Comparison of ENCODE assay signal across 18 mouse cellular contexts in genomic region chr15:84484255-84484654, GRCm38 (mm10). TPM values are rescaled to one million over a fixed set of nuclear protein-coding genes. Genes with fewer than 3 reads are reported as not detected.
A peak's percentile ranks its signal among the peaks of the same experiment; 100 is the strongest.
DNase-seq lines count a peak whose midpoint lies in the region; ATAC-seq lines count a peak whose summit lies in the region.
"Had no signal": no experiment of that assay in that cellular context is flagged by ENCODE, and none has a peak within 500 bp of the region (broad histone marks: within the 10 kb centered on the region; RNA-seq: fewer than 3 reads in every experiment).

No protein-coding gene starts in this region.

- no peak for ATAC-seq in intestine, embryonic 16.5 days
- no peak for ATAC-seq in intestine, embryonic 15.5 days
- no peak for ATAC-seq in neural tube, embryonic 13.5 days (ENCODE audit: low read depth)
- ATAC-seq in forebrain, embryonic 13.5 days = peak; percentile 44; the same call in 1 of the 2 replicates
- ATAC-seq in midbrain, embryonic 14.5 days (ENCODE audit: low FRiP score, low TSS enrichment) = 0 out of 2 replicates have a peak, but pooled peaks have one; percentile 20
- ATAC-seq: inflammation-experienced regulatory T-cells, adult 6 months had no signal

- peak overlapping the region; percentile 31; the same call in 1 of the 2 replicates for H3K9ac ChIP-seq in intestine, embryonic 16.5 days (ENCODE audit: low read depth, low read length)
- no peak overlapping the region for H3K9ac ChIP-seq in intestine, embryonic 15.5 days
- H3K9ac ChIP-seq in neural tube, embryonic 13.5 days = no peak overlapping the region
- H3K9ac ChIP-seq in forebrain, embryonic 13.5 days = no peak overlapping the region
- H3K9ac ChIP-seq in midbrain, embryonic 14.5 days (replicated peaks; ENCODE audit: low read length) = no peak overlapping the region
- H3K9ac ChIP-seq: liver, embryonic 13.5 days; midbrain, embryonic 12.5 days; neural tube, embryonic 15.5 days had no signal

- no peaks in the 10 kb centered on the region for H3K36me3 ChIP-seq in intestine, embryonic 16.5 days (ENCODE audit: control insufficient read depth, insufficient read depth, low read length)
- no peaks in the 10 kb centered on the region for H3K36me3 ChIP-seq in intestine, embryonic 15.5 days
- no peaks in the 10 kb centered on the region for H3K36me3 ChIP-seq in neural tube, embryonic 13.5 days
- H3K36me3 ChIP-seq in forebrain, embryonic 13.5 days (ENCODE audit: poor library complexity, severe bottlenecking) = no peaks in the 10 kb centered on the region
- H3K36me3 ChIP-seq in midbrain, embryonic 14.5 days (ENCODE audit: control insufficient read depth, insufficient read depth, low read length) = no peaks in the 10 kb centered on the region
- H3K36me3 ChIP-seq: liver, embryonic 13.5 days; midbrain, embryonic 12.5 days; neural tube, embryonic 15.5 days had no signal

- H3K4me3 ChIP-seq in intestine, embryonic 16.5 days (ENCODE audit: low read length) = no peak overlapping the region
- H3K4me3 ChIP-seq in intestine, embryonic 15.5 days (replicated peaks) = no peak overlapping the region
- H3K4me3 ChIP-seq in neural tube, embryonic 13.5 days = no peak overlapping the region
- H3K4me3 ChIP-seq in forebrain, embryonic 13.5 days = no peak overlapping the region
- H3K4me3 ChIP-seq in midbrain, embryonic 14.5 days (replicated peaks; ENCODE audit: low read depth, low read length) = no peak overlapping the region
- H3K4me3 ChIP-seq: liver, embryonic 13.5 days; midbrain, embryonic 12.5 days; neural tube, embryonic 15.5 days had no signal

- H3K4me1 ChIP-seq in intestine, embryonic 16.5 days (ENCODE audit: control insufficient read depth, insufficient read depth, low read length) = peaks cover 10% of the 10 kb centered on the region; the same call in 1 of the 2 replicates
- peaks cover 10% of the 10 kb centered on the region; the same call in 1 of the 2 replicates for H3K4me1 ChIP-seq in intestine, embryonic 15.5 days (replicated peaks)
- H3K4me1 ChIP-seq in neural tube, embryonic 13.5 days (replicated peaks) = peaks cover 49% of the 10 kb centered on the region
- H3K4me1 ChIP-seq in forebrain, embryonic 13.5 days = peaks cover 57% of the 10 kb centered on the region
- H3K4me1 ChIP-seq in midbrain, embryonic 14.5 days (ENCODE audit: control insufficient read depth, insufficient read depth, low read length) = peaks cover 30% of the 10 kb centered on the region

- no peak overlapping the region for H3K27ac ChIP-seq in intestine, embryonic 16.5 days (ENCODE audit: low read length)
- H3K27ac ChIP-seq in intestine, embryonic 15.5 days = no peak overlapping the region
- 0 out of 2 replicates have a peak overlapping the region, but pooled peaks have one; percentile 13 for H3K27ac ChIP-seq in neural tube, embryonic 13.5 days (replicated peaks)
- peak overlapping the region; percentile 48; the same call in 1 of the 2 replicates for H3K27ac ChIP-seq in forebrain, embryonic 13.5 days
- no peak overlapping the region for H3K27ac ChIP-seq in midbrain, embryonic 14.5 days (replicated peaks; ENCODE audit: low read depth, low read length)
- H3K27ac ChIP-seq: liver, embryonic 13.5 days; midbrain, embryonic 12.5 days; neural tube, embryonic 15.5 days; stomach, postnatal 0 days had no signal

- 63% methylated on average over 4 of the region's 4 CpGs for WGBS in intestine, embryonic 16.5 days
- WGBS in intestine, embryonic 15.5 days = 72% methylated on average over 4 of the region's 4 CpGs
- 57% methylated on average over 4 of the region's 4 CpGs for WGBS in neural tube, embryonic 13.5 days
- 25% methylated on average over 4 of the region's 4 CpGs for WGBS in forebrain, embryonic 13.5 days
- 19% methylated on average over 4 of the region's 4 CpGs for WGBS in midbrain, embryonic 14.5 days

- no peak overlapping the region for H3K4me2 ChIP-seq in intestine, embryonic 16.5 days (ENCODE audit: low read depth, low read length)
- no peak overlapping the region for H3K4me2 ChIP-seq in intestine, embryonic 15.5 days (replicated peaks)
- H3K4me2 ChIP-seq in neural tube, embryonic 13.5 days = no peak overlapping the region
- no peak overlapping the region for H3K4me2 ChIP-seq in forebrain, embryonic 13.5 days
- H3K4me2 ChIP-seq in midbrain, embryonic 14.5 days (ENCODE audit: low read length) = no peak overlapping the region
- H3K4me2 ChIP-seq: midbrain, embryonic 12.5 days; neural tube, embryonic 15.5 days had no signal

- no peak for DNase-seq in neural tube, embryonic 10.5 days (ENCODE audit: extremely low spot score, low spot score)
- DNase-seq in midbrain, embryonic 14.5 days = peak; percentile 64
- no peak for DNase-seq in T-cell, adult 2 months (ENCODE audit: low spot score)
- DNase-seq in heart, adult 9 months (ENCODE audit: low spot score in 2 of 2) = no peak
- DNase-seq: adrenal gland, postnatal 25 days; heart, adult 11 months; heart, postnatal 10 days; liver, embryonic 13.5 days; lung, postnatal 10 days; thymus, postnatal 36 days had no signal

- no peaks in the 10 kb centered on the region for H3K27me3 ChIP-seq in intestine, embryonic 16.5 days (replicated peaks; ENCODE audit: control insufficient read depth, insufficient read depth, low read length)
- H3K27me3 ChIP-seq in intestine, embryonic 15.5 days (replicated peaks) = no peaks in the 10 kb centered on the region
- no peaks in the 10 kb centered on the region for H3K27me3 ChIP-seq in neural tube, embryonic 13.5 days
- peaks cover 10% of the 10 kb centered on the region for H3K27me3 ChIP-seq in forebrain, embryonic 13.5 days
- H3K27me3 ChIP-seq in midbrain, embryonic 14.5 days (ENCODE audit: control insufficient read depth, insufficient read depth, low read length) = no peaks in the 10 kb centered on the region
- H3K27me3 ChIP-seq: liver, embryonic 13.5 days had no signal

- H3K9me3 ChIP-seq in intestine, embryonic 16.5 days (ENCODE audit: control insufficient read depth, low read length) = no peaks in the 10 kb centered on the region; the same call in 1 of the 2 replicates
- no peaks in the 10 kb centered on the region for H3K9me3 ChIP-seq in intestine, embryonic 15.5 days
- no peaks in the 10 kb centered on the region for H3K9me3 ChIP-seq in neural tube, embryonic 13.5 days
- H3K9me3 ChIP-seq in forebrain, embryonic 13.5 days (replicated peaks) = no peaks in the 10 kb centered on the region
- no peaks in the 10 kb centered on the region for H3K9me3 ChIP-seq in midbrain, embryonic 14.5 days (ENCODE audit: control insufficient read depth, low read length)
- H3K9me3 ChIP-seq: liver, embryonic 13.5 days; midbrain, embryonic 12.5 days; neural tube, embryonic 15.5 days had no signal

RNA-seq across cellular contexts. Expression of gene Shisal1, which starts 37.4 kb away (rescaled TPM):
- 0.77 and 0.93 TPM in 2 replicates for polyA plus RNA-seq in intestine, embryonic 16.5 days (2015; fragmentation: Nextera tagmentation; extraction: Ambion mirVana)
- 2.2 and 2.3 TPM in 2 replicates for polyA plus RNA-seq in intestine, embryonic 15.5 days (2015; fragmentation: Nextera tagmentation; extraction: Ambion mirVana)
- polyA plus RNA-seq in neural tube, embryonic 13.5 days (2015; fragmentation: Nextera tagmentation; extraction: Ambion mirVana) = 10.1 and 13.4 TPM in 2 replicates
- 6.1 TPM in 2 replicates for polyA plus RNA-seq in forebrain, embryonic 13.5 days (2015; fragmentation: Nextera tagmentation; extraction: Ambion mirVana)
- polyA plus RNA-seq in midbrain, embryonic 14.5 days (2014; fragmentation: Nextera tagmentation; extraction: Ambion mirVana) = 16.4 and 18.0 TPM in 2 replicates
- polyA plus RNA-seq: inflammation-experienced regulatory T-cells, adult 6 months had no signal

Comparison
In these comparisons a context has a peak if more than half of its experiments do, and no peak if none do; other contexts are left out.
1. ATAC-seq: peak in forebrain, embryonic 13.5 days (single experiment) and midbrain, embryonic 14.5 days (single experiment); none in intestine, embryonic 16.5 days (single experiment), intestine, embryonic 15.5 days (single experiment) and neural tube, embryonic 13.5 days (single experiment).
2. H3K27ac ChIP-seq: peak in neural tube, embryonic 13.5 days (single experiment) and forebrain, embryonic 13.5 days (single experiment); none in intestine, embryonic 16.5 days (single experiment), intestine, embryonic 15.5 days (single experiment) and midbrain, embryonic 14.5 days (single experiment).